Mouse (Mus musculus) bone marrow macrophage, adult 2 months (primary cell): Measurements from ENCODE around the gene Psd4. TPM values are rescaled to one million over a fixed set of nuclear protein-coding genes. Genes with fewer than 3 reads are reported as not detected.

Experiments used
- H3K27ac ChIP-seq: 2 replicates; pipeline ENCODE4 v1.5.1; 2012; ENCODE audit warnings: low read depth, low read length; ENCODE audit not compliant: insufficient read depth
- H3K4me1 ChIP-seq: 2 replicates; pipeline ENCODE4 v1.6.1; 2012; ENCODE audit warnings: low read length; ENCODE audit not compliant: control insufficient read depth, insufficient read depth
- H3K4me3 ChIP-seq: 2 replicates; pipeline ENCODE4 v1.5.1; 2012; ENCODE audit warnings: mild to moderate bottlenecking, low read length, moderate library complexity; ENCODE audit not compliant: insufficient read depth
- CTCF ChIP-seq: IDR thresholded peaks from 2 replicates; pipeline ENCODE4 v1.5.1; 2012; ENCODE audit warnings: low read depth, mild to moderate bottlenecking, low read length, moderate library complexity
- POLR2A ChIP-seq: IDR thresholded peaks from 2 replicates; pipeline ENCODE4 v1.6.1; 2012; ENCODE audit warnings: mild to moderate bottlenecking, low read depth, low read length, borderline replicate concordance
- polyA plus RNA-seq: library from polyadenylated mRNA; stranded (reverse); fragments of >200 nt; gene quantifications from 2 replicates; pipeline ENCODE4 v1.2.4, GENCODE M21; 2012; ENCODE audit not compliant: missing spikeins, insufficient read depth, insufficient read length

Psd4 gene
- polyA plus RNA-seq, 1 experiment: 44.5 TPM

GRCm38 (mm10) chr2:24407701-24408485 is 40.5 kb downstream of the Psd4 start:
- H3K4me3 ChIP-seq: no peak overlapping the region
- TF ChIP-seq CTCF (no peak), POLR2A (no peak)

GRCm38 (mm10) chr2:24409166-24409565 is 41.8 kb downstream of the Psd4 start:
- no peak overlapping the region for H3K4me3 ChIP-seq
- TF ChIP-seq POLR2A (no peak), CTCF (peak; percentile 95)
- no peak overlapping the region for H3K27ac ChIP-seq
- no peaks in the 10 kb centered on the region for H3K4me1 ChIP-seq

More at GRCm38 (mm10) chr2:24407701-24408485, 40.5 kb downstream of the Psd4 start:
- Histone ChIP-seq H3K27ac (no peak overlapping the region), H3K4me1 (no peaks in the 10 kb centered on the region)

GRCm38 (mm10) chr2:24413172-24413571 is 45.8 kb downstream of the Psd4 start:
- H3K4me1 ChIP-seq: no peaks in the 10 kb centered on the region
- no peak overlapping the region for H3K27ac ChIP-seq
- no peak overlapping the region for H3K4me3 ChIP-seq
- TF ChIP-seq POLR2A: no peak
- no peak for TF ChIP-seq CTCF

- TF ChIP-seq POLR2A: no peak
- TF ChIP-seq CTCF: no peak
Observed at GRCm38 (mm10) chr2:24413677-24414076, 46.3 kb downstream of the Psd4 start.

GRCm38 (mm10) chr2:24416668-24417067 is 49.3 kb downstream of the Psd4 start:
- no peak overlapping the region for H3K4me3 ChIP-seq
- no peaks in the 10 kb centered on the region for H3K4me1 ChIP-seq
- no peak overlapping the region for H3K27ac ChIP-seq
- TF ChIP-seq POLR2A (no peak), CTCF (no peak)

More at GRCm38 (mm10) chr2:24413677-24414076, 46.3 kb downstream of the Psd4 start:
- H3K27ac ChIP-seq: no peak overlapping the region
- no peaks in the 10 kb centered on the region for H3K4me1 ChIP-seq
- no peak overlapping the region for H3K4me3 ChIP-seq

GRCm38 (mm10) chr2:24417106-24417505 is 49.7 kb downstream of the Psd4 start:
- no peak overlapping the region for H3K4me3 ChIP-seq
- H3K4me1 ChIP-seq: no peaks in the 10 kb centered on the region
- no peak for TF ChIP-seq CTCF
- no peak for TF ChIP-seq POLR2A
- no peak overlapping the region for H3K27ac ChIP-seq

GRCm38 (mm10) chr2:24417564-24417963 is 50.2 kb downstream of the Psd4 start:
- H3K27ac ChIP-seq: no peak overlapping the region
- H3K4me1 ChIP-seq: no peaks in the 10 kb centered on the region
- H3K4me3 ChIP-seq: no peak overlapping the region
- no peak for TF ChIP-seq POLR2A
- TF ChIP-seq CTCF: no peak

- no peak overlapping the region for H3K4me3 ChIP-seq
Observed at GRCm38 (mm10) chr2:24421211-24421863, 54.0 kb downstream of the Psd4 start.

GRCm38 (mm10) chr2:24422815-24423214 is 55.4 kb downstream of the Psd4 start:
- H3K4me3 ChIP-seq: no peak overlapping the region
- no peaks in the 10 kb centered on the region for H3K4me1 ChIP-seq
- H3K27ac ChIP-seq: no peak overlapping the region
- TF ChIP-seq CTCF: no peak
- TF ChIP-seq POLR2A: no peak

More at GRCm38 (mm10) chr2:24421211-24421863, 54.0 kb downstream of the Psd4 start:
- TF ChIP-seq CTCF (no peak), POLR2A (no peak)
- no peaks in the 10 kb centered on the region for H3K4me1 ChIP-seq
- no peak overlapping the region for H3K27ac ChIP-seq

GRCm38 (mm10) chr2:24425630-24426029 is 58.2 kb downstream of the Psd4 start:
- H3K27ac ChIP-seq: no peak overlapping the region
- no peaks in the 10 kb centered on the region for H3K4me1 ChIP-seq
- no peak overlapping the region for H3K4me3 ChIP-seq
- TF ChIP-seq POLR2A (no peak), CTCF (no peak)
